Mouse (Mus musculus) thymus, adult 2 months (tissue): ENCODE measurements around the gene Dguok. TPM values are rescaled to one million over a fixed set of nuclear protein-coding genes. Genes with fewer than 3 reads are reported as not detected.

ENCODE experiments used
- DNase-seq: peaks from one replicate; pipeline ENCODE4 v3.0.0; 2021
- H3K27ac ChIP-seq: fragments of 200-500 bp; 2 replicates; pipeline ENCODE4 v1.5.1; 2012; ENCODE audit warnings: low read length, control low read depth; ENCODE audit not compliant: control insufficient read depth, insufficient read depth
- H3K27me3 ChIP-seq: fragments of 200-500 bp; 2 replicates; pipeline ENCODE4 v1.6.1; 2012; ENCODE audit warnings: mild to moderate bottlenecking, low read length, moderate library complexity, mixed read lengths; ENCODE audit not compliant: control insufficient read depth, insufficient read depth
- H3K36me3 ChIP-seq: fragments of 200-500 bp; 2 replicates; pipeline ENCODE4 v1.6.1; 2012; ENCODE audit warnings: mild to moderate bottlenecking, low read length, moderate library complexity; ENCODE audit not compliant: control insufficient read depth, insufficient read depth
- H3K4me1 ChIP-seq: fragments of 200-500 bp; replicated peaks from 2 replicates; pipeline ENCODE4 v1.6.1; 2012; ENCODE audit warnings: low read length; ENCODE audit not compliant: control insufficient read depth, insufficient read depth
- H3K4me3 ChIP-seq: fragments of 200-500 bp; 2 replicates; pipeline ENCODE4 v1.5.1; 2012; ENCODE audit warnings: mild to moderate bottlenecking, low read length, control low read depth, moderate library complexity; ENCODE audit not compliant: control insufficient read depth, insufficient read depth
- CTCF ChIP-seq: fragments of 200-500 bp; IDR thresholded peaks from 2 replicates; pipeline ENCODE4 v1.5.1; 2012; ENCODE audit warnings: mild to moderate bottlenecking, control low read depth, low read length, moderate library complexity, borderline replicate concordance; ENCODE audit not compliant: control insufficient read depth, poor library complexity, insufficient read depth; ENCODE audit errors: extremely low read depth
- POLR2A ChIP-seq: fragments of 200-500 bp; IDR thresholded peaks from 2 replicates; pipeline ENCODE4 v1.6.1; 2012; ENCODE audit warnings: mild to moderate bottlenecking, low read length, control low read depth, moderate library complexity; ENCODE audit not compliant: control insufficient read depth, poor library complexity, insufficient read depth; ENCODE audit errors: extremely low read depth
- WGBS: fragments of 180-500 bp; shearing (Covaris S2); methylation state at CpG from one replicate; pipeline ENCODE4 v1.1.7; 2018; 5-methylcytosine and 5-hydroxymethylcytosine counted together
- polyA plus RNA-seq: library from polyadenylated mRNA; depleted of rRNA; stranded (reverse); fragments of >200 nt; gene quantifications from 2 replicates; pipeline ENCODE4 v1.2.3, GENCODE M21; 2012

The Dguok gene
- polyA plus RNA-seq, 1 experiment, result 65.4 TPM

GRCm38 (mm10) chr6:83536028-83536794, 29.4 kb upstream of the Dguok start, which contains the start of gene Actg2:
Gene Actg2, minus strand, starts transcription at chr6:83536265.
- H3K27me3 ChIP-seq, result no peaks in the 10 kb centered on the region
- no peak within 1 kb of the TSS for H3K4me3 ChIP-seq
- WGBS, result 77% methylated on average over 12 of the region's 12 CpGs
- H3K4me1 ChIP-seq, result no peaks in the 10 kb centered on the region
- no peak for DNase-seq
- H3K36me3 ChIP-seq, result no peaks in the 10 kb centered on the region
- no peak within 1 kb of the TSS for H3K27ac ChIP-seq
- TF ChIP-seq CTCF (no peak), POLR2A (no peak)

GRCm38 (mm10) chr6:83532608-83533007, 25.8 kb upstream of the Dguok start:
- TF ChIP-seq POLR2A (no peak), CTCF (no peak)
- Histone ChIP-seq H3K4me3 (no peak overlapping the region), H3K27me3 (no peaks in the 10 kb centered on the region), H3K27ac (no peak overlapping the region), H3K4me1 (no peaks in the 10 kb centered on the region), H3K36me3 (no peaks in the 10 kb centered on the region)
- 89% methylated on average over 2 of the region's 2 CpGs for WGBS
- DNase-seq, result no peak

DNA sequence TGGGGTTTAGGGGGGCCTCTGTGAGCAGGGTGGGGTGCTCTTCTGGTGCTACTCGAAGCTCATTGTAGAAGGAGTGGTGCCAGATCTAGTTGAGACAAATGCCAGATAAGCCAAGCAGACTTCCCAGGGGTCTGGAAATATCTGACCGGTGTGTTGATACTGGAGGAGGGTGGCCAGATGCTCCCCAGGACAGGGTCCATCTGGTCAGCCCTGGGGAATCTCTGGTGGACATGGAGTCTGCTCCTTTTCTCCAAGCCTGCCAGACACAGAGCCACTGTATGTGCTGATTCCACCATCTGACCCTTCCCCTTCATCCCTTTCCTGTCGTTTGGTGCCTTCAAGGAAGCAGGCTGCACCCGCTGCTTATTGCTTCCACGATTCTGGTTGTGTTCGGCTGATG, 16.4 kb upstream of the Dguok start:
- no peak overlapping the region for H3K27ac ChIP-seq

GRCm38 (mm10) chr6:83521784-83522183, 15.0 kb upstream of the Dguok start:
- no peaks in the 10 kb centered on the region for H3K27me3 ChIP-seq
- TF ChIP-seq CTCF (no peak), POLR2A (no peak)
- H3K36me3 ChIP-seq, result no peaks in the 10 kb centered on the region
- WGBS, result 80% methylated on average over 6 of the region's 6 CpGs
- H3K4me3 ChIP-seq, result no peak overlapping the region
- DNase-seq, result no peak
- H3K4me1 ChIP-seq, result no peaks in the 10 kb centered on the region
- no peak overlapping the region for H3K27ac ChIP-seq

More for the DNA sequence above, 16.4 kb upstream of the Dguok start:
- no peak for TF ChIP-seq CTCF
- no peak for TF ChIP-seq POLR2A
- Histone ChIP-seq H3K36me3 (no peaks in the 10 kb centered on the region), H3K27me3 (no peaks in the 10 kb centered on the region), H3K4me1 (peaks cover 3% of the 10 kb centered on the region), H3K4me3 (no peak overlapping the region)
- WGBS, result 78% methylated on average over 6 of the region's 6 CpGs
- no peak for DNase-seq

- Histone ChIP-seq H3K4me1 (no peaks in the 10 kb centered on the region), H3K27ac (no peak overlapping the region), H3K4me3 (no peak overlapping the region), H3K36me3 (no peaks in the 10 kb centered on the region), H3K27me3 (no peaks in the 10 kb centered on the region)
- no peak for DNase-seq
- no peak for TF ChIP-seq CTCF
- no peak for TF ChIP-seq POLR2A
- 70% methylated on average over 3 of the region's 3 CpGs for WGBS
Observed at GRCm38 (mm10) chr6:83518637-83519036, 11.9 kb upstream of the Dguok start.

- WGBS, result 90% methylated on average over 3 of the region's 3 CpGs
Observed at GRCm38 (mm10) chr6:83515172-83515571, 8.4 kb upstream of the Dguok start.

More at GRCm38 (mm10) chr6:83515172-83515571, 8.4 kb upstream of the Dguok start:
- no peak overlapping the region for H3K27ac ChIP-seq
- no peak for TF ChIP-seq CTCF
- no peak for TF ChIP-seq POLR2A
- no peak overlapping the region for H3K4me3 ChIP-seq
- no peaks in the 10 kb centered on the region for H3K36me3 ChIP-seq
- H3K27me3 ChIP-seq, result no peaks in the 10 kb centered on the region
- H3K4me1 ChIP-seq, result no peaks in the 10 kb centered on the region
- no peak for DNase-seq
